Mouse (Mus musculus) CH12F3 (cell line): ENCODE data around the gene Lrig2.
"Not testable (repeated sequence)": the region's sequence is repeated elsewhere in the genome, so short reads cannot be mapped to it uniquely, and the experiment has no call there.

Experiments used
- in situ Hi-C: fragments of 300-500 bp; cut with MboI; formaldehyde crosslinking; loops from 2 replicates; pipeline ENCODE4 v1.14.3; 2020; ENCODE audit warnings: low sequenced_read_pairs

The Lrig2 gene

GRCm38 (mm10) chr3:104435947-104436346 is 75.8 kb downstream of the Lrig2 start:
- in situ Hi-C loops = no loop called here

DNA sequence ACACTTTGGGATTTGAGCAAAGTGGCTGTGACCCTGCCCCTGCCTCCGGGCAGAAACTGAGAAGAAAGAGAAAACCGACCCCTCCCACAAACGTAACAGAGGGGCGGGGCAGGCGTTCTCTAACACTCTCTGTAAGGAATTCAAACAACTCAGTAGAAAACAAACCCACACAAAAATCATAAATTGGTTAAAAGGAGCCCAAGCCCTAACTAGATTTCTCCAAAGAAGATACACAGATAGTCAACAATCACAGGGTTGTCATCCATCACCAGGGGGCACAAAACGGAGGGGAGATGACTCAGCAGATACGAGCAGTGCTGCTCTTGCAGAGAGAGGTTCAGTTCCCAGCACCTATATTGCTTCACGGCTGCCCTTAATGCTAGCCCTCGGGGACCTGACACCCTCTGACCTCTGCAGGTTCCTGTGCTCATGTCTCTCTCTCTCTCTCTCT is 77.4 kb downstream of the Lrig2 start:
- in situ Hi-C loops = no loop called here

DNA sequence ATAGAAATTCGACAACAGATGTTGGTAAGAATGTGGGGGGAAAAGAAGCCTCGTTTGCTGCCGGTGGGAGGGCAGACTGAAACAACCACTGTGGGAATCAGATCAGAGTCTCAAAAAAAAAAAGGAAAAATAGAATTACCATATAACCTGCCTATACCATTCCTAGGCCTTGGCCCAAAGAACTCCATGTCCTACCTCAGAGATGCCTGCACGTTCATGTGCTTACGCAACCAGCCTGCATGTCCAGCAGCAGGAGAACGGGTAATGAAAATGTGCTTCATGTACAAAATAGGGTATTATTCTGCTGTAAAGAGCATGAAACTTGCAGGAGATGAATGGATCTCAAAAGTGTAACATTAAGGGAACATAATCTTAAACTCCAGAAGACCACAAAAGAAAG is 79.1 kb downstream of the Lrig2 start:
- in situ Hi-C loops = no loop called here

- in situ Hi-C loops = no loop called here
Observed at GRCm38 (mm10) chr3:104431848-104432159, 79.9 kb downstream of the Lrig2 start.

GRCm38 (mm10) chr3:104431156-104431847 is 80.4 kb downstream of the Lrig2 start:
- in situ Hi-C loops = no loop called here

GRCm38 (mm10) chr3:104427354-104427753 is 84.4 kb downstream of the Lrig2 start:
- in situ Hi-C loops = not testable (repeated sequence)

- in situ Hi-C loops = no loop called here
Observed at GRCm38 (mm10) chr3:104424346-104424745, 87.4 kb downstream of the Lrig2 start.

- in situ Hi-C loops = no loop called here
Observed at GRCm38 (mm10) chr3:104420929-104421328, 90.8 kb downstream of the Lrig2 start.

DNA sequence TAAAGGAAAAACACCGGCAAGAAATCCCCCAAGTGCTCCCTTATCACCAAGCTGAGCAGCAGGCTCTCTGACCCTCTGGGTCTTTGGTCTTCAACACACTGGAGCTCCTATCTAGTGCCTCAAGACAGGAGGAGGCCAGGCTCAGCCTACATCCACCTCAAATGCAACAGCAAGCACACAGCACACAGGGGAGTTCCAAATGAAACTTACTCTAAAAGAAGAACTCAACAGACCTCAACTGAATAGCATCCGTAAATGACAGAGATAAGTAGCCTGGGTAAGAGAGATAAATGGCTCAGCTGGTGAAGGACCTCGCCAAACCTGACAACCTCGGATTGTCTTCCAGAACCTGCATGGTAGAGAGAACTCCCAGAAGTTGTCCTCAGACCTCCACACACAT is 91.7 kb downstream of the Lrig2 start:
- in situ Hi-C loops = no loop called here

DNA sequence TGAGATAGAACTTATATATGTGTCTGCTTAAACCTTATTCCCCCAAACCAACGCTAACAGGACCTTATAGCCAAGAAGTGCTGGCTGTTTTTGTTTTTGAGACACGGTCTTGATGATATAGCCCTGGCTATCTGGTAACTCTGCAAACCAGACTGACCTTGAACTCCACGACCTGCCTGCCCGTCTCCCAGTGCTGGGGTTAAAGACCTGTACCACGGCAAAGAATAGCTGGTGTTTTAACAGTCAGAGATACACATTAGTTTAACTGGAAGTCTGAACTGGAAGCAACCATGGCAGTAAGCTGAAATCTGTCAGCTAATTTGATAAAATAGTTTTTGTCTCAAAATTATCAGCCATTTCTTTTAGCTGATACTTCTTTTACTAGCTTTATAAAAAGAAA is 94.9 kb downstream of the Lrig2 start:
- in situ Hi-C loops = no loop called here

DNA sequence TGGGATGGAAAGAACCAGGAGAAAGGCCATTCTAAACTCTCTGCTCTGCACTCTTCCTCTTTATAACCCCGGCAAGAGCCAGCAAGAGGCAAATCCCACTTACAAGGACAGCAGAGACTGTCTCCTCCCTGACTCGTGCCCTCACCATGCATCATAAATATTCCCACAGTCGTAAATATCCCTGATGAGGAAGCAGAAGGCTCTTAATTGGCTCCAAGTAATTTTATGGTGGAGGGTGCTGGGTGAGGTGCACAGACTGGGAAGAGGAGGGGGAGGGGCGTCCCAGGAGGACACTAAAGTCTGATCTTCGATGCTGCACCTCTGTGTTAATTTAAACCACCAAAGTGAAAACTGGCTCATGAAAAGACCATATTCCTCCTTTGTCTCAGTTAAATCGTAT is 99.2 kb downstream of the Lrig2 start:
- in situ Hi-C loops = no loop called here

- in situ Hi-C loops = no loop called here
Observed at GRCm38 (mm10) chr3:104407506-104407905, 104.2 kb downstream of the Lrig2 start.

DNA sequence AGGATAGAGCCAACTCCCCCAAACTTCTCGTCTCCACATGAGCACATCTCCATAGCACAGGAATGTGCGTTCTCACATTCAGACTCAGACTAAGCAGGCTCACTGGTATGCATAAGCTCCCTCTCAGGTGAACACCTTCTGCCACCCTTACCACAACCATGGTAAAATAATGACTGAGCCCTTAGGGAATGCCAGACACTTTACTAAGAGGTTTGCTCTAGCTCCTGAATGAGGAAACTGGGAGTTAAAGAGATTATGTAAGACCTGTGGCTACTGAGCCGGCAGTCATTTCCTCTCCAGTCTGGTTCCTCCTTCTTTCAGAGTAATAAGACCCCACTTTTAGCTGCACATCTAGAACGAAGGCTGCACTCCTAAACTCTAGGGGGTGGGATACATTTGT is 108.1 kb downstream of the Lrig2 start:
- in situ Hi-C loops = no loop called here

DNA sequence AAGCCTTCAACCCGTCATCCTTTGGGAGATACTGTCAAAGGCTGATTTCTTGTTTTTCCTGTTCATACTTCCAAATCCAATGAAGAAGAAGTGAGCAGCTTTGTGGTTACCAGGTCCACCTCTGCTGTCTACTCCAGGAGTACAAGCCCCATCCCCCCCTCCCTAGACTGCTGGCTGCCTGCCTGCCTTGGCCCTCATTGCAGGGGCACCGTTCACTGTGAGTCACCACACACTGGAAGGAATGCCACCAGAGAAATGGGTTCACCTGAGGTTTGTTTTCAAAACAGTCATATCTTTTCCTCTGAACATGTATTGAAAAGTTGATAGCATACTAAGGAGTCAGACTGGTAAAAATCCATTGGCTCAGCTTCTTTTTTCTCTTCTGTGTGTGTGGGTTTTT is 110.5 kb downstream of the Lrig2 start:
- in situ Hi-C loops = no loop called here

- in situ Hi-C loops = no loop called here
Observed at GRCm38 (mm10) chr3:104400126-104400525, 111.6 kb downstream of the Lrig2 start.

- in situ Hi-C loops = no loop called here
Observed at GRCm38 (mm10) chr3:104399296-104400045, 112.2 kb downstream of the Lrig2 start.

DNA sequence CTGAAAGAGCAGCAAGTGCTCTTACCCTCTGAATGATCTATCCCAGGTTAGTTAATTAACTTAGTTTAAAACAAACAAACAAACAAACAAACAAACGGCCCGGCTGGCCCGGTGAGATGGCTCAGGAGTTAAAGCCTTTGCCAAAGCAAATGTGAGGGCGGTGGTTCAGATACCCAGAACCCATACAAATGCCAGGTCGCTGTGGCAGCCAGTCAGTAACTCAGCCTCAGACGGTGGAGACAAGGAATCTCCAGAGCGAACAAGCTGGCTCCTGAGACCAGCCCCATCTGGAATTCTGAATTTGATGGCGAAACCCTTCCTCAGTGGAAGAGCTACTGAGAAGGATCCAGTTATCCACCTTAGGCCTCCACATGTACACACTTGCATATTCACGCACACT is 114.4 kb downstream of the Lrig2 start:
- in situ Hi-C loops = no loop called here

GRCm38 (mm10) chr3:104396736-104397081 is 115.0 kb downstream of the Lrig2 start:
- in situ Hi-C loops = no loop called here

GRCm38 (mm10) chr3:104396067-104396735 is 115.5 kb downstream of the Lrig2 start:
- in situ Hi-C loops = no loop called here

DNA sequence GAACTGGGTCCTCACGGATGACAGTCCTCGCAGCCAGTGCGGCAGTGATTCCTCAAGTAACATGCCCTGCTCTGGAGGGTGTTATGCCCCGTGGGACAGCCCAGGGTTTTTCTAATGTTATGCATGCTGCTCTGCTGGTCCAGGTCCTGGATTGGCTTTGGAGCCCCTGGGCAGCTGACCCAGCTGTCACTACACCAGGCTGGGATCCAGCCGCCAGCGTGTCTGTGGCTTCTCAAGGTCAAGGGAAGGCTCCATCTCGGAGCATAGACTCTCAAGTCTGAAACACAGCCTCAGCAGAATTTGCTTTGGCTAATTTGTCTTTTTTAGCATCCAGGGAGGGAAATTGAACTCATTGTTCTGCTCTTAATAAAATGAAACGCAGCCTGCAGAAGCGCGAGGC is 121.6 kb downstream of the Lrig2 start:
- in situ Hi-C loops = no loop called here

DNA sequence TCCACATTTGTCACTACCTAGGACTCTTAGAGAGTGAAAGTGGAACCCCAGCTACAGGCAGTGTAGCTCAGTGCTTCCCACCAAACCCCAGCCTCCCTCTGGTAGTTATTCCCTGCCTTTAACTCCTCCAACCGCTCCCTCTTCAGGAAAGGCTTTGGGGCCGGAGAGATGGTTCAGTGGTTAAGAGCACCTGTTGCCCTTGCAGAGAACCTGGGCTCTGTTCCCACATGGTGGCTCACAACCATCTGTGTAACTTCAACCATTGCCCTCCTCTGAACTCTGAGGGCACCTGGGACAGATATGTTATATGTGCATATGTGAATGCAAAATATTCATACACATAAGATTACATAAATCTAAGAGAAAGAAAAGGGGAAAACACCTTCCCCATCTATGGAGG is 122.3 kb downstream of the Lrig2 start:
- in situ Hi-C loops = no loop called here

GRCm38 (mm10) chr3:104385587-104385986 is 126.1 kb downstream of the Lrig2 start:
- in situ Hi-C loops = no loop called here
